13 mouse cellular contexts compared by ENCODE assay signal in the genomic region with DNA sequence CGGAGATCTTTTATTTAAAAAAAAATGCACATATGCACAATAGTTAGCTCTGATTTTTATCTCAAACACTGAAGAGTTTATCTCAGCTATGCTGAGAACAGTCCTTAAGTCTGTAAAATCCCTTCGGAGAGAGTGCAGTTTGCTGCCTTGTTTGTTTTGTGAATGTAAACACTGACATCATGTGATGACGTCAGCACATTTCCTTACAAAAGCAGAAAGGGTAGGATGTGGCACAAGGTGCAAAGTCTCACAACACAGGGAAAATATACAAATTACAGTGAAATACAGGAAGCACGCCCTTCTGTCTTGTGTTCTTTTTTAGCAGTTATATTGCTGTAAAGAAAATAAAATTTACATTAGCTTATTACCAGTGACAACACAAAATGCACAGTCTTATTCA. TPM values are rescaled to one million over a fixed set of nuclear protein-coding genes. Genes with fewer than 3 reads are reported as not detected.
DNase-seq lines count a peak whose midpoint lies in the region; ATAC-seq and TF ChIP-seq lines count a peak whose summit lies in the region.
"Had no signal": no experiment of that assay in that cellular context is flagged by ENCODE, and none has a peak within 500 bp of the region (broad histone marks: within the 10 kb centered on the region; RNA-seq: fewer than 3 reads in every experiment).

No protein-coding gene starts in this region.

- H3K27ac ChIP-seq in heart, embryonic 15.5 days, result peak overlapping the region; percentile 84; the same call in 1 of the 2 replicates
- no peak overlapping the region; the same call in 1 of the 2 replicates for H3K27ac ChIP-seq in liver, postnatal 0 days (ENCODE audit: low read depth)
- no peak overlapping the region for H3K27ac ChIP-seq in liver, embryonic 11.5 days (ENCODE audit: low read depth, low read length)
- no peak overlapping the region for H3K27ac ChIP-seq in intestine, embryonic 15.5 days
- H3K27ac ChIP-seq in stomach, postnatal 0 days (replicated peaks), result no peak overlapping the region; the same call in 1 of the 2 replicates
- H3K27ac ChIP-seq in forebrain, embryonic 13.5 days, result no peak overlapping the region
- H3K27ac ChIP-seq: hindbrain, postnatal 0 days had no signal

- H3K27me3 ChIP-seq in heart, embryonic 15.5 days, result no peaks in the 10 kb centered on the region
- H3K27me3 ChIP-seq in liver, postnatal 0 days (ENCODE audit: insufficient read depth, low read length), result no peaks in the 10 kb centered on the region
- no peaks in the 10 kb centered on the region for H3K27me3 ChIP-seq in liver, embryonic 11.5 days (replicated peaks; ENCODE audit: control insufficient read depth, insufficient read depth, low read length)
- H3K27me3 ChIP-seq in intestine, embryonic 15.5 days (replicated peaks), result no peaks in the 10 kb centered on the region
- no peaks in the 10 kb centered on the region for H3K27me3 ChIP-seq in stomach, postnatal 0 days (ENCODE audit: control insufficient read depth, insufficient read depth, low read length)
- no peaks in the 10 kb centered on the region for H3K27me3 ChIP-seq in forebrain, embryonic 13.5 days

- TF ChIP-seq CTCF in liver, postnatal 0 days (IDR thresholded peaks at IDR 0.05; ENCODE audit: low read depth), result no peak
- TF ChIP-seq CTCF in stomach, postnatal 0 days (IDR thresholded peaks at IDR 0.05; ENCODE audit: low read depth), result no peak

- TF ChIP-seq EP300 in liver, postnatal 0 days (IDR thresholded peaks at IDR 0.05; ENCODE audit: low read depth), result no peak
- no peak for TF ChIP-seq EP300 in stomach, postnatal 0 days (optimal IDR thresholded peaks at IDR 0.05)

- H3K9ac ChIP-seq in heart, embryonic 15.5 days, result no peak overlapping the region
- no peak overlapping the region for H3K9ac ChIP-seq in liver, postnatal 0 days (replicated peaks)
- no peak overlapping the region for H3K9ac ChIP-seq in liver, embryonic 11.5 days (ENCODE audit: low read depth, low read length)
- H3K9ac ChIP-seq in intestine, embryonic 15.5 days, result no peak overlapping the region
- no peak overlapping the region for H3K9ac ChIP-seq in stomach, postnatal 0 days (ENCODE audit: low read length)
- H3K9ac ChIP-seq in forebrain, embryonic 13.5 days, result no peak overlapping the region

- DNase-seq in heart, adult 11 months, result no peak
- DNase-seq in liver, postnatal 0 days, result no peak
- no peak for DNase-seq in liver, embryonic 11.5 days (ENCODE audit: low spot score)
- DNase-seq in stomach, postnatal 0 days (ENCODE audit: low spot score), result no peak
- DNase-seq in B cell, adult 2 months, result no peak
- DNase-seq: adrenal gland, postnatal 10 days; cerebellum, postnatal 36 days; midbrain, embryonic 14.5 days; thymus, postnatal 4 days had no signal

- H3K9me3 ChIP-seq in heart, embryonic 15.5 days (replicated peaks), result no peaks in the 10 kb centered on the region; the same call in 1 of the 2 replicates
- no peaks in the 10 kb centered on the region for H3K9me3 ChIP-seq in liver, postnatal 0 days (ENCODE audit: low read length)
- no peaks in the 10 kb centered on the region for H3K9me3 ChIP-seq in liver, embryonic 11.5 days (ENCODE audit: control insufficient read depth, low read length)
- no peaks in the 10 kb centered on the region for H3K9me3 ChIP-seq in intestine, embryonic 15.5 days
- no peaks in the 10 kb centered on the region for H3K9me3 ChIP-seq in stomach, postnatal 0 days (ENCODE audit: control insufficient read depth, low read length)
- no peaks in the 10 kb centered on the region for H3K9me3 ChIP-seq in forebrain, embryonic 13.5 days (replicated peaks)

- H3K36me3 ChIP-seq in heart, embryonic 15.5 days, result peaks cover 4% of the 10 kb centered on the region
- H3K36me3 ChIP-seq in liver, postnatal 0 days (replicated peaks; ENCODE audit: insufficient read depth, low read length), result no peaks in the 10 kb centered on the region
- no peaks in the 10 kb centered on the region for H3K36me3 ChIP-seq in liver, embryonic 11.5 days (ENCODE audit: control insufficient read depth, insufficient read depth, low read length)
- H3K36me3 ChIP-seq in intestine, embryonic 15.5 days, result no peaks in the 10 kb centered on the region
- no peaks in the 10 kb centered on the region for H3K36me3 ChIP-seq in stomach, postnatal 0 days (ENCODE audit: control insufficient read depth, insufficient read depth, low read length)
- no peaks in the 10 kb centered on the region for H3K36me3 ChIP-seq in forebrain, embryonic 13.5 days (ENCODE audit: poor library complexity, severe bottlenecking)

- H3K4me2 ChIP-seq in heart, embryonic 15.5 days, result no peak overlapping the region
- no peak overlapping the region for H3K4me2 ChIP-seq in liver, postnatal 0 days (ENCODE audit: low read depth, low read length)
- H3K4me2 ChIP-seq in liver, embryonic 11.5 days, result no peak overlapping the region
- H3K4me2 ChIP-seq in intestine, embryonic 15.5 days (replicated peaks), result no peak overlapping the region
- H3K4me2 ChIP-seq in stomach, postnatal 0 days (replicated peaks; ENCODE audit: low read depth), result no peak overlapping the region
- no peak overlapping the region for H3K4me2 ChIP-seq in forebrain, embryonic 13.5 days

- no peak overlapping the region for H3K4me3 ChIP-seq in heart, embryonic 15.5 days
- no peak overlapping the region for H3K4me3 ChIP-seq in liver, postnatal 0 days (ENCODE audit: low read depth, low read length)
- no peak overlapping the region for H3K4me3 ChIP-seq in liver, embryonic 11.5 days (ENCODE audit: low read depth, low read length)
- H3K4me3 ChIP-seq in intestine, embryonic 15.5 days (replicated peaks), result no peak overlapping the region
- H3K4me3 ChIP-seq in stomach, postnatal 0 days (ENCODE audit: low read depth, low read length), result no peak overlapping the region
- H3K4me3 ChIP-seq in forebrain, embryonic 13.5 days, result no peak overlapping the region

- 47% methylated on average over 4 of the region's 4 CpGs for WGBS in heart, embryonic 15.5 days
- 38% methylated on average over 4 of the region's 4 CpGs for WGBS in liver, postnatal 0 days (ENCODE audit: insufficient replicate concordance)
- 54% methylated on average over 4 of the region's 4 CpGs for WGBS in liver, embryonic 11.5 days
- 33% methylated on average over 4 of the region's 4 CpGs for WGBS in intestine, embryonic 15.5 days
- 36% methylated on average over 4 of the region's 4 CpGs for WGBS in stomach, postnatal 0 days
- 49% methylated on average over 4 of the region's 4 CpGs for WGBS in forebrain, embryonic 13.5 days

- ATAC-seq in heart, embryonic 15.5 days (replicated peaks; ENCODE audit: insufficient number of reproducible peaks, insufficient read depth, low FRiP score, low read depth), result no peak
- peak; percentile 87 for ATAC-seq in liver, postnatal 0 days
- ATAC-seq in liver, embryonic 11.5 days (replicated peaks; ENCODE audit: low FRiP score), result no peak
- ATAC-seq in intestine, embryonic 15.5 days, result 0 out of 2 replicates have a peak, but pooled peaks have one; percentile 31
- ATAC-seq in stomach, postnatal 0 days (ENCODE audit: low FRiP score, low TSS enrichment), result peak; percentile 88
- ATAC-seq in forebrain, embryonic 13.5 days, result no peak
- ATAC-seq: hindbrain, postnatal 0 days had no signal

- H3K4me1 ChIP-seq in heart, embryonic 15.5 days (replicated peaks), result peaks cover 6% of the 10 kb centered on the region
- H3K4me1 ChIP-seq in liver, postnatal 0 days (ENCODE audit: insufficient read depth), result peaks cover 2% of the 10 kb centered on the region; the same call in 1 of the 2 replicates
- no peaks in the 10 kb centered on the region for H3K4me1 ChIP-seq in liver, embryonic 11.5 days (replicated peaks; ENCODE audit: control insufficient read depth, insufficient read depth, low read length)
- peaks cover 5% of the 10 kb centered on the region; the same call in 1 of the 2 replicates for H3K4me1 ChIP-seq in intestine, embryonic 15.5 days (replicated peaks)
- H3K4me1 ChIP-seq in stomach, postnatal 0 days (replicated peaks; ENCODE audit: control insufficient read depth, insufficient read depth), result no peaks in the 10 kb centered on the region
- H3K4me1 ChIP-seq in forebrain, embryonic 13.5 days, result peaks cover 3% of the 10 kb centered on the region; the same call in 1 of the 2 replicates

RNA-seq across cellular contexts. Expression of gene Tm4sf1, which starts 14.3 kb away (rescaled TPM):
- polyA plus RNA-seq in heart, embryonic 15.5 days (2015; fragmentation: Nextera tagmentation; extraction: Ambion mirVana), result 297 and 303 TPM in 2 replicates
- 26.9 and 29.5 TPM in 2 replicates for polyA plus RNA-seq in liver, postnatal 0 days (2015; fragmentation: Nextera tagmentation; extraction: Ambion mirVana)
- 7.3 and 8.4 TPM in 2 replicates for polyA plus RNA-seq in liver, embryonic 11.5 days (2014; fragmentation: Nextera tagmentation; extraction: Ambion mirVana)
- polyA plus RNA-seq in intestine, embryonic 15.5 days (2015; fragmentation: Nextera tagmentation; extraction: Ambion mirVana), result 71.3 and 72.9 TPM in 2 replicates
- 65.9 and 69.6 TPM in 2 replicates for polyA plus RNA-seq in stomach, postnatal 0 days (2015; fragmentation: Nextera tagmentation; extraction: Ambion mirVana)
- polyA plus RNA-seq in forebrain, embryonic 13.5 days (2015; fragmentation: Nextera tagmentation; extraction: Ambion mirVana), result 11.5 and 12.0 TPM in 2 replicates

Comparison
In these comparisons a context has a peak if more than half of its experiments do, and no peak if none do; other contexts are left out.
1. ATAC-seq: peak in liver, postnatal 0 days (single experiment), intestine, embryonic 15.5 days (single experiment) and stomach, postnatal 0 days (single experiment); none in heart, embryonic 15.5 days (single experiment), liver, embryonic 11.5 days (single experiment) and forebrain, embryonic 13.5 days (single experiment).